Mouse (Mus musculus): ENCODE measurements at regions not wholly inside any gene's neighbourhood (a gene's known extent, or its start where the extent isn't known, plus 50 kb on each side); places are given as distances from the start of the nearest gene placed in this dataset.

- DNase-seq (ENCODE audit: extremely low spot score) = no peak
Observed at GRCm38 (mm10) chr19:27022917-27023316, 137.2 kb downstream of the Gm815 start.

- no peak for DNase-seq (ENCODE audit: extremely low spot score)
Observed at GRCm38 (mm10) chr19:27028834-27029233, 143.2 kb downstream of the Gm815 start.

GRCm38 (mm10) chr19:27031030-27031700 lies 145.5 kb downstream of the Gm815 start:
- DNase-seq (ENCODE audit: extremely low spot score) = no peak

- DNase-seq (ENCODE audit: extremely low spot score) = no peak
Observed at GRCm38 (mm10) chr19:27032621-27033020, 146.9 kb downstream of the Gm815 start.

- no peak for DNase-seq (ENCODE audit: extremely low spot score)
Observed at GRCm38 (mm10) chr19:27038298-27038697, 152.6 kb downstream of the Gm815 start.

GRCm38 (mm10) chr19:27040321-27041025 lies 154.8 kb downstream of the Gm815 start:
- DNase-seq (ENCODE audit: extremely low spot score) = no peak

- DNase-seq (ENCODE audit: extremely low spot score) = no peak
Observed at GRCm38 (mm10) chr19:27066449-27067181, 149.7 kb upstream of the Vldlr start.

- DNase-seq (ENCODE audit: extremely low spot score) = no peak
Observed at GRCm38 (mm10) chr19:27073281-27073680, 143.0 kb upstream of the Vldlr start.

GRCm38 (mm10) chr19:27075019-27075418 lies 141.3 kb upstream of the Vldlr start:
- DNase-seq (ENCODE audit: extremely low spot score) = no peak

- DNase-seq (ENCODE audit: extremely low spot score) = no peak
Observed at GRCm38 (mm10) chr19:27076920-27077512, 139.3 kb upstream of the Vldlr start.

- no peak for DNase-seq (ENCODE audit: extremely low spot score)
Observed at GRCm38 (mm10) chr19:27087344-27087743, 128.9 kb upstream of the Vldlr start.

GRCm38 (mm10) chr19:27087833-27088232 lies 128.5 kb upstream of the Vldlr start:
- DNase-seq (ENCODE audit: extremely low spot score) = no peak

GRCm38 (mm10) chr19:27089099-27089498 lies 127.2 kb upstream of the Vldlr start:
- no peak for DNase-seq (ENCODE audit: extremely low spot score)

- DNase-seq (ENCODE audit: extremely low spot score) = no peak
Observed at GRCm38 (mm10) chr19:27091603-27092002, 124.7 kb upstream of the Vldlr start.

- no peak for DNase-seq (ENCODE audit: extremely low spot score)
Observed at GRCm38 (mm10) chr19:27094777-27095478, 121.4 kb upstream of the Vldlr start.

GRCm38 (mm10) chr19:27099921-27100320 lies 116.4 kb upstream of the Vldlr start:
- no peak for DNase-seq (ENCODE audit: extremely low spot score)

GRCm38 (mm10) chr19:27110437-27110836 lies 105.8 kb upstream of the Vldlr start:
- no peak for DNase-seq (ENCODE audit: extremely low spot score)

GRCm38 (mm10) chr19:27120876-27121275 lies 95.4 kb upstream of the Vldlr start:
- DNase-seq (ENCODE audit: extremely low spot score) = no peak

- no peak for DNase-seq (ENCODE audit: extremely low spot score)
Observed at GRCm38 (mm10) chr19:27122348-27122747, 93.9 kb upstream of the Vldlr start.

- no peak for DNase-seq (ENCODE audit: extremely low spot score)
Observed at GRCm38 (mm10) chr19:27123334-27123733, 93.0 kb upstream of the Vldlr start.

GRCm38 (mm10) chr19:27123806-27124469 lies 92.3 kb upstream of the Vldlr start:
- DNase-seq (ENCODE audit: extremely low spot score) = peak; percentile 29
